14 mouse cellular contexts compared by ENCODE assay signal in genomic region chr19:12143356-12143755, GRCm38 (mm10). TPM values are rescaled to one million over a fixed set of nuclear protein-coding genes. Genes with fewer than 3 reads are reported as not detected.
DNase-seq lines count a peak whose midpoint lies in the region; ATAC-seq lines count a peak whose summit lies in the region.
"Had no signal": no experiment of that assay in that cellular context is flagged by ENCODE, and none has a peak within 500 bp of the region (broad histone marks: within the 10 kb centered on the region; RNA-seq: fewer than 3 reads in every experiment).

No protein-coding gene starts in this region.

- no peaks in the 10 kb centered on the region for H3K4me1 ChIP-seq in embryonic facial prominence, embryonic 11.5 days (ENCODE audit: control insufficient read depth, insufficient read depth, low read length)

- DNase-seq in frontal cortex, adult 2 months (ENCODE audit: extremely low spot score in 1 of 2, low spot score in 1 of 2): peak; percentile 56 to 76
- DNase-seq in frontal cortex, postnatal 14 days (ENCODE audit: low spot score in 2 of 2): no peak
- peak; percentile 46 for DNase-seq in Muller cell, postnatal 12 days (ENCODE audit: inconsistent ontology term)
- peak; percentile 72 for DNase-seq in embryonic facial prominence, embryonic 11.5 days (ENCODE audit: low spot score)
- DNase-seq in layer of hippocampus, postnatal 36 days: peak; percentile 30 to 51
- DNase-seq in adrenal gland, adult 8-10 months: no peak
- DNase-seq in testis, postnatal 14 days (ENCODE audit: low spot score): no peak
- DNase-seq in kidney, postnatal 14 days: no peak
- DNase-seq: heart, postnatal 14 days; kidney, adult 2 months; lung, postnatal 10 days had no signal

- H3K4me2 ChIP-seq in embryonic facial prominence, embryonic 11.5 days (ENCODE audit: low read depth, low read length): no peak overlapping the region

- H3K9ac ChIP-seq in embryonic facial prominence, embryonic 11.5 days (replicated peaks; ENCODE audit: low read length): no peak overlapping the region

- H3K27ac ChIP-seq in embryonic facial prominence, embryonic 11.5 days (replicated peaks; ENCODE audit: low read depth, low read length): no peak overlapping the region

- no peak overlapping the region for H3K4me3 ChIP-seq in embryonic facial prominence, embryonic 11.5 days (ENCODE audit: low read depth, low read length)

- 43% methylated on average over 1 of the region's 1 CpGs for WGBS in embryonic facial prominence, embryonic 11.5 days

- no peak; the same call in 1 of the 2 replicates for ATAC-seq in embryonic facial prominence, embryonic 11.5 days (replicated peaks; ENCODE audit: insufficient number of reproducible peaks, low FRiP score, low TSS enrichment, low read depth)
- ATAC-seq: CD4-positive, CD25-positive, alpha-beta regulatory T cell, adult 4 months had no signal

- H3K27me3 ChIP-seq in embryonic facial prominence, embryonic 11.5 days (ENCODE audit: control insufficient read depth, insufficient read depth, low read length): no peaks in the 10 kb centered on the region

- no peaks in the 10 kb centered on the region for H3K36me3 ChIP-seq in embryonic facial prominence, embryonic 11.5 days (replicated peaks; ENCODE audit: control insufficient read depth, insufficient read depth, low read depth, low read length)

- no peaks in the 10 kb centered on the region for H3K9me3 ChIP-seq in embryonic facial prominence, embryonic 11.5 days (replicated peaks; ENCODE audit: control insufficient read depth, low read length)

RNA-seq across cellular contexts. Expression of gene Olfr76, which starts 20.4 kb away (rescaled TPM):
- polyA plus RNA-seq in frontal cortex, adult 2 months (2012; rRNA removed): 0.06 TPM in 1 of 2 replicates, not detected in the other
- polyA plus RNA-seq in embryonic facial prominence, embryonic 11.5 days (2014; fragmentation: Nextera tagmentation; extraction: Ambion mirVana): not detected in 2 replicates
- not detected for total RNA-seq in layer of hippocampus, postnatal 36 days (2021)
- not detected for total RNA-seq in adrenal gland, adult 8-10 months (2022)
- total RNA-seq: heart, postnatal 14 days; liver, adult 2 months had no signal
- polyA plus RNA-seq: CD4-positive, CD25-positive, alpha-beta regulatory T cell, adult 4 months; kidney, adult 2 months; liver, adult 2 months; stomach, embryonic 14.5 days had no signal

RNA-seq across cellular contexts. Expression of gene Olfr1555-ps1, which starts 26.6 kb away (rescaled TPM):
- 0.06 TPM in 1 of 2 replicates, not detected in the other for polyA plus RNA-seq in frontal cortex, adult 2 months (2012; rRNA removed)
- not detected in 2 replicates for polyA plus RNA-seq in embryonic facial prominence, embryonic 11.5 days (2014; fragmentation: Nextera tagmentation; extraction: Ambion mirVana)
- total RNA-seq in layer of hippocampus, postnatal 36 days (2021): not detected
- total RNA-seq in adrenal gland, adult 8-10 months (2022): not detected
- total RNA-seq: heart, postnatal 14 days; liver, adult 2 months had no signal
- polyA plus RNA-seq: kidney, adult 2 months; liver, adult 2 months; stomach, embryonic 14.5 days had no signal

RNA-seq across cellular contexts. Expression of gene Olfr1428, which starts 27.7 kb away (rescaled TPM):
- polyA plus RNA-seq in frontal cortex, adult 2 months (2012; rRNA removed): 0.38 TPM in 1 of 2 replicates, not detected in the other
- polyA plus RNA-seq in embryonic facial prominence, embryonic 11.5 days (2014; fragmentation: Nextera tagmentation; extraction: Ambion mirVana): not detected in 2 replicates
- not detected for total RNA-seq in layer of hippocampus, postnatal 36 days (2021)
- not detected for total RNA-seq in adrenal gland, adult 8-10 months (2022)
- total RNA-seq: heart, postnatal 14 days; liver, adult 2 months had no signal
- polyA plus RNA-seq: CD4-positive, CD25-positive, alpha-beta regulatory T cell, adult 4 months; kidney, adult 2 months; liver, adult 2 months; stomach, embryonic 14.5 days had no signal

RNA-seq across cellular contexts. Expression of gene Olfr1427, which starts 40.2 kb away (rescaled TPM):
- 0.13 TPM in 1 of 2 replicates, not detected in the other for polyA plus RNA-seq in frontal cortex, adult 2 months (2012; rRNA removed)
- polyA plus RNA-seq in embryonic facial prominence, embryonic 11.5 days (2014; fragmentation: Nextera tagmentation; extraction: Ambion mirVana): not detected in 2 replicates
- total RNA-seq in layer of hippocampus, postnatal 36 days (2021): not detected
- not detected for total RNA-seq in adrenal gland, adult 8-10 months (2022)
- total RNA-seq: heart, postnatal 14 days; liver, adult 2 months had no signal
- polyA plus RNA-seq: CD4-positive, CD25-positive, alpha-beta regulatory T cell, adult 4 months; kidney, adult 2 months; liver, adult 2 months; stomach, embryonic 14.5 days had no signal

RNA-seq across cellular contexts. Expression of gene Olfr1426, which starts 51.5 kb away (rescaled TPM):
- polyA plus RNA-seq in frontal cortex, adult 2 months (2012; rRNA removed): 0.06 TPM in 1 of 2 replicates, not detected in the other
- not detected in 2 replicates for polyA plus RNA-seq in embryonic facial prominence, embryonic 11.5 days (2014; fragmentation: Nextera tagmentation; extraction: Ambion mirVana)
- not detected for total RNA-seq in layer of hippocampus, postnatal 36 days (2021)
- not detected for total RNA-seq in adrenal gland, adult 8-10 months (2022)
- total RNA-seq: heart, postnatal 14 days; liver, adult 2 months had no signal
- polyA plus RNA-seq: CD4-positive, CD25-positive, alpha-beta regulatory T cell, adult 4 months; kidney, adult 2 months; liver, adult 2 months; stomach, embryonic 14.5 days had no signal

Comparison
In these comparisons a context has a peak if more than half of its experiments do, and no peak if none do; other contexts are left out.
1. DNase-seq: peak in frontal cortex, adult 2 months (2 of 2), Muller cell, postnatal 12 days (single experiment), embryonic facial prominence, embryonic 11.5 days (single experiment) and layer of hippocampus, postnatal 36 days (2 of 2); none in frontal cortex, postnatal 14 days (0 of 2), adrenal gland, adult 8-10 months (single experiment), testis, postnatal 14 days (single experiment) and kidney, postnatal 14 days (single experiment).